Mouse (Mus musculus): ENCODE data around the gene Atp13a2. TPM values are rescaled to one million over a fixed set of nuclear protein-coding genes. Genes with fewer than 3 reads are reported as not detected.

Atp13a2 gene
- polyA plus RNA-seq, 1 experiment: 275 TPM

DNA sequence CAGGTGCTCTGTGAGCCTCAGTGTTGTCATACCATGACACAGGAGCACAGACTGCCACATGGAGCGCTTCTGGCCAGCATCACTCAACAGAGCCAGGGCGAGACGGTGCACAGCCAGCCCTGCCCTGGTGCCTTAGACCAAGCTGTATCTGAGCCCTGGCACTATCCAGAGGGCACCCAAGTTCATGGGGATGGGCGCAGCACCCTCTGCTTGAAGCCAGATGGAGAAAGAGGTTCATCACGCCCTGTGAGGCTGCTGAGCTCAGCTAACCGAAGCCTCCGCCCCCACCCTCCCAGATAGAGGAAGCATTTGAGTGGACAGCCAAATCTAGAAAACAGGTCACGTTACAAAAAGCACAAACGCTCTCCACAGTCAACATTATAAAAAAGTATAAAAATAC, 29.6 kb downstream of the Atp13a2 start:
- H3K27me3 ChIP-seq (ENCODE audit: control insufficient read depth, insufficient read depth, low read length): no peaks in the 10 kb centered on the region
- no peak for DNase-seq (ENCODE audit: low read depth in 1 of 2, low spot score in 2 of 2)
- no peaks in the 10 kb centered on the region for H3K36me3 ChIP-seq (ENCODE audit: control insufficient read depth, insufficient read depth, low read length)
- no peak for TF ChIP-seq POLR2A (IDR thresholded peaks at IDR 0.05; ENCODE audit: low read depth, low read length)
- H3K4me1 ChIP-seq (ENCODE audit: control insufficient read depth, insufficient read depth, insufficient read length): no peaks in the 10 kb centered on the region
- WGBS: 64% methylated on average over 9 of the region's 9 CpGs
- no peak overlapping the region for H3K4me3 ChIP-seq (ENCODE audit: extremely low read depth, insufficient read depth, insufficient read length)
- no peak overlapping the region for H3K27ac ChIP-seq (ENCODE audit: insufficient read depth, low read length)

DNA sequence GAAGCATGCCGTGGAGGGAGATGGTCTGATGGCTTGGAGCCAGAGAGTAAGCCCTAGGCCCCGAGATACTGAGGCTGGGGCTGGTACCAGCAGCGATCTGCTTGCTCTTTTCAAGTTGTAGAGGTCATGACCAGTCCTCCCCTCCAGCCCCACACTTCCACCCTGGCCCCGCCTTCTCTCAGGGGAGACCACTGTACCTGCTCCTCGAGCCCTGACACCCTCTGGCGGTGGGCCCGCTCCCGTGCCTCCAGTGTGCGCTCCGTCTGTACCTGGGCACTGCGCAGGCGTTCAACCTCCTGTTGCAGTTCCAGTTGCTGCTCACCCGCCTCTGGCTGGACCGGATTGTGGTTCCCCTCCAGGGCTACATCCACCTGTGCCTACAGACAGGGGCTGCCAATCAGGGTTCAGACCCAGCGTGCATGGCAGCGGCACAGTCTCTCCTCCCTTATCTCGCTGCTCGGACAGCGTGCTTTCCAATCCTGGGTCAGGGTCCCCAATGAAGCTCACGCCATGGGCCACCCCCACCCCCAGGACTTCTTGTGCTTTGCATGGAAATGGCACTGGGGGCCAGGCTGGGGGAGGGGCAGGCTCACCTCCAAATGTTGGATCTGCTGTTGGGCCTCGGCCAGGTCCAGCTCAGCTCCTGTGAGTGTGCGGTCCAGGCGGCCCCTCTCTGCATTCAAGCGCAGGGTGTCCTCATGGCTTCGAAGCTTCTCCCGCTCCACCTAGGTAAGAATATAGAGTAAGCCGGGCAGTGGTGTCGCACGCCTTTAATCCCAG, 31.2 kb downstream of the Atp13a2 start:
- Histone ChIP-seq H3K27me3 (ENCODE audit: control insufficient read depth, insufficient read depth, low read length) (no peaks in the 10 kb centered on the region), H3K4me3 (ENCODE audit: extremely low read depth, insufficient read depth, insufficient read length) (no peak overlapping the region), H3K4me1 (ENCODE audit: control insufficient read depth, insufficient read depth, insufficient read length) (no peaks in the 10 kb centered on the region), H3K27ac (ENCODE audit: insufficient read depth, low read length) (no peak overlapping the region), H3K36me3 (ENCODE audit: control insufficient read depth, insufficient read depth, low read length) (no peaks in the 10 kb centered on the region)
- no peak for DNase-seq (ENCODE audit: low read depth in 1 of 2, low spot score in 2 of 2)
- WGBS: 96% methylated on average over 29 of the region's 29 CpGs
- no peak for TF ChIP-seq CTCF (IDR thresholded peaks at IDR 0.05; ENCODE audit: extremely low read depth, insufficient read depth, insufficient read length, insufficient replicate concordance)
- no peak for TF ChIP-seq POLR2A (IDR thresholded peaks at IDR 0.05; ENCODE audit: low read depth, low read length)

DNA sequence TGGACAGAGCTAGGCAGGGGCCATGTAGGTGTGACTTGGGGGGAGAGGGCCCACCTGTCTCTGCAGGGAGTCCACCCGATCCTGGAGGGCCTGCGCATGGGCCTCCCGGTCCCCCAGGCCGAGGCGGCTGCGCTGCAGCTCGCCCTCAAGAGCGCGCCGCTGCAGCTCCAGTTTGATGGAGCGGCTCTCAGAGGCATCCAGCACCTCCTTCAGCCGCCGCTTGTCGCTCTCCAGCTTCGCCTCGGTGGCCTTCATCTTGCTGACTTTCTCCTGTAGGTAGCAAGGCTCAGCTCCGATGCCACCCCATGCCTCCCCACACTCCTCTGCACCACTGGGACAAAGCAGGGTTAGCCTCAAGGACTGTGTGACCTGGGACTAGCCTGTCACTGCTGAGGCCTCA, 33.5 kb downstream of the Atp13a2 start:
- Histone ChIP-seq H3K27ac (ENCODE audit: insufficient read depth, low read length) (no peak overlapping the region), H3K4me1 (ENCODE audit: control insufficient read depth, insufficient read depth, insufficient read length) (no peaks in the 10 kb centered on the region), H3K27me3 (ENCODE audit: control insufficient read depth, insufficient read depth, low read length) (no peaks in the 10 kb centered on the region), H3K36me3 (ENCODE audit: control insufficient read depth, insufficient read depth, low read length) (no peaks in the 10 kb centered on the region), H3K4me3 (ENCODE audit: extremely low read depth, insufficient read depth, insufficient read length) (no peak overlapping the region)
- TF ChIP-seq POLR2A (IDR thresholded peaks at IDR 0.05; ENCODE audit: low read depth, low read length) (no peak), CTCF (IDR thresholded peaks at IDR 0.05; ENCODE audit: extremely low read depth, insufficient read depth, insufficient read length, insufficient replicate concordance) (no peak)
- no peak for DNase-seq (ENCODE audit: low read depth in 1 of 2, low spot score in 2 of 2)
- WGBS: 97% methylated on average over 17 of the region's 17 CpGs

DNA sequence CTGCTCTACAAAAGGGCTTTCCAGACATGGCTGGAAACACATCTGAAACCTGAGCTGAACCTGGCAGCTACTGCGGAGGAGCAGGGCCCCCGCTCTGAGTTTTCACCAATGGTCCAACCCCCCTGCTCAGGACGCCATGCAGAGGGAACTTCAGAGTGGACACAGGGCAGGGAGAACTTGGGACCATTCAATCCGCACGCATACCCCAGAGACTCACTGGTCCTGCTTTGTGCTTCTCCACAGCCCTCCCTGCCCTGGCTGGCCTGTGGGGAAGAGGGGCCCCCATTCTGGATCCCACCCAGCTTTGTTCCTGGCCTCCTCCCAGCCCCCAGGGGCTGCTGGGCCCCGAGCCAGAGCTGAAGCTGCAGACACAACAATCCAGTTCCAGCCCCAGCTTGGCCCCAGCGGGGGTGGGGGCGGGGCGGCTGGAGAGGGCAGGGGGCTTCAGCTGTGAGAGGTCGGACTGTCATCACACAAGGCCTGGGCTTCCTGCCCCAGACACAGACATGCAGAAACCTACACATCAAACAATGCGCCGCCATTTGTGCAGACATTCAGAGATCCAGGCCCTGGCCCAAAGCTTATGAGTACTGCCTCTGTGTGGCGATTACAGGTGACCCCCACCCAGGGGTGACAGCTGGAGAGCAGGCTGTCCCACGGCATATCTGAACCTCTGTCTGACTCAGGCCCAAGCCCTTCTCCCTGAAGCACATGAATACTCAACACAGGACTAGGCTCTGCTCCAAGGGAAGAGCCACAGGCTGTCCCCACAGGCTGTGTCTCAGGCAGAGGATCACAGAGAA, 34.3 kb downstream of the Atp13a2 start:
- no peaks in the 10 kb centered on the region for H3K36me3 ChIP-seq (ENCODE audit: control insufficient read depth, insufficient read depth, low read length)
- WGBS: 86% methylated on average over 14 of the region's 14 CpGs
- no peak overlapping the region for H3K4me3 ChIP-seq (ENCODE audit: extremely low read depth, insufficient read depth, insufficient read length)
- H3K27ac ChIP-seq (ENCODE audit: insufficient read depth, low read length): no peak overlapping the region
- H3K4me1 ChIP-seq (ENCODE audit: control insufficient read depth, insufficient read depth, insufficient read length): no peaks in the 10 kb centered on the region
- H3K27me3 ChIP-seq (ENCODE audit: control insufficient read depth, insufficient read depth, low read length): no peaks in the 10 kb centered on the region
- no peak for TF ChIP-seq POLR2A (IDR thresholded peaks at IDR 0.05; ENCODE audit: low read depth, low read length)
- no peak for TF ChIP-seq CTCF (IDR thresholded peaks at IDR 0.05; ENCODE audit: extremely low read depth, insufficient read depth, insufficient read length, insufficient replicate concordance)
- DNase-seq (ENCODE audit: low read depth in 1 of 2, low spot score in 2 of 2): no peak

DNA sequence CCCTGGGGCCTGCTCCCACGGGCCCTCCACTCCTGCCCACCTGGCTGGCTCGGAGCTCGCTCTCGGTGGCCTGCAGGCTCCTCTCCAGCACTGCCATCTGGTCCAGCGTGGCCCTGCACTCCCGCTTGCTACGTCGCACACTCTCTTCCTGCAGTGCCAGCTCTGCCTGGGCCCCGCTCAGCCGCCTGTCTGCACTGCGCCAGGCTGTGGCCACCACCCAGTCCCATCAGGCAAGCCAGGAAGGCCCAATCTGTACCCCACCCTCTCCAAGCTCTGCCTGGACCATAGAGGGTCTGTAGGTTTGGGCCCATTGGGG, 34.9 kb downstream of the Atp13a2 start:
- 86% methylated on average over 11 of the region's 11 CpGs for WGBS
- Histone ChIP-seq H3K27ac (ENCODE audit: insufficient read depth, low read length) (no peak overlapping the region), H3K36me3 (ENCODE audit: control insufficient read depth, insufficient read depth, low read length) (no peaks in the 10 kb centered on the region), H3K4me3 (ENCODE audit: extremely low read depth, insufficient read depth, insufficient read length) (no peak overlapping the region), H3K27me3 (ENCODE audit: control insufficient read depth, insufficient read depth, low read length) (no peaks in the 10 kb centered on the region), H3K4me1 (ENCODE audit: control insufficient read depth, insufficient read depth, insufficient read length) (no peaks in the 10 kb centered on the region)
- DNase-seq (ENCODE audit: low read depth in 1 of 2, low spot score in 2 of 2): no peak
- TF ChIP-seq POLR2A (IDR thresholded peaks at IDR 0.05; ENCODE audit: low read depth, low read length): no peak
- no peak for TF ChIP-seq CTCF (IDR thresholded peaks at IDR 0.05; ENCODE audit: extremely low read depth, insufficient read depth, insufficient read length, insufficient replicate concordance)

DNA sequence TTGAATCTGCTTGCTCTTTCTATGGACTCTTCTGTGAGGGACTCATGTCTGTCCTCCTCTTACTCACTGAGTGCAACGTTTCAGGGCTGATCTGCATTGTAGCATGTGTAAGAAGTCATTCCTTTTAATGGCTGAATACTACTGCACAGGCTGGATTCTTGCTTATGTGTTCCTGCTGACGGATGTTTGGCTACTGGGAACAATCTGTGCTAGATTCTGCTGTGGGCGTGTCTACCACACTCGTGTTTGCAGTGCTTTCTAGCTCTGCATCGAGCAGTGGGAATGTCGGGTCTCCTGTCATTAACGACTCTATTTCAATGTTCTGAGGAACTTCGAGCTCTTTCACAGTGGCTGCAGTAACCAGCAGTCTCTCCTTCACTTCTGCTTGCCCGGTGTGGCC, 37.4 kb downstream of the Atp13a2 start:
- no peak for DNase-seq (ENCODE audit: low read depth in 1 of 2, low spot score in 2 of 2)
- no peaks in the 10 kb centered on the region for H3K36me3 ChIP-seq (ENCODE audit: control insufficient read depth, insufficient read depth, low read length)
- H3K27me3 ChIP-seq (ENCODE audit: control insufficient read depth, insufficient read depth, low read length): no peaks in the 10 kb centered on the region
- 63% methylated on average over 9 of the region's 9 CpGs for WGBS
- no peak for TF ChIP-seq POLR2A (IDR thresholded peaks at IDR 0.05; ENCODE audit: low read depth, low read length)
- TF ChIP-seq CTCF (IDR thresholded peaks at IDR 0.05; ENCODE audit: extremely low read depth, insufficient read depth, insufficient read length, insufficient replicate concordance): no peak
- H3K4me3 ChIP-seq (ENCODE audit: extremely low read depth, insufficient read depth, insufficient read length): no peak overlapping the region
- H3K4me1 ChIP-seq (ENCODE audit: control insufficient read depth, insufficient read depth, insufficient read length): no peaks in the 10 kb centered on the region
- no peak overlapping the region for H3K27ac ChIP-seq (ENCODE audit: insufficient read depth, low read length)

DNA sequence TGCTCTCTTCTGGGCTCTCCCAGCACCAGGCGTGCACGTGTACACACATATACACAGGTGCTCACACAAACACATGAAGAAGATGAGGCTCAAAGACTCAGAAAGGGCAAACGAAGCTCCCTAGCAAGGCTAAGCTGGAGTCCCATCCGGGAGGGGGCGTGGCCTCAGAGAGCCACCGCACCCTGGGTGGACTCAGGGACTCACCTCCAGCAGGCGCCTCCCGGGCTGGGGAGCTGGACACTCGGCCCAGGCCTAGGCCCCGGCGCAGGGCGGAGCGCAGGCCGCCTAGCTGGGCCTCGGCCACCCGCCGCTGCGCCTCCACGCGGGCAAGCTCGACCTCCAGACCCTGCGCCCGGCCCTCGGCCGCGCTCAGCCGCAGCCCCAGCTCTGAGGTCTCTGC, 38.3 kb downstream of the Atp13a2 start:
- Histone ChIP-seq H3K36me3 (ENCODE audit: control insufficient read depth, insufficient read depth, low read length) (no peaks in the 10 kb centered on the region), H3K4me1 (ENCODE audit: control insufficient read depth, insufficient read depth, insufficient read length) (no peaks in the 10 kb centered on the region), H3K4me3 (ENCODE audit: extremely low read depth, insufficient read depth, insufficient read length) (no peak overlapping the region), H3K27me3 (ENCODE audit: control insufficient read depth, insufficient read depth, low read length) (no peaks in the 10 kb centered on the region), H3K27ac (ENCODE audit: insufficient read depth, low read length) (no peak overlapping the region)
- 89% methylated on average over 27 of the region's 27 CpGs for WGBS
- TF ChIP-seq POLR2A (IDR thresholded peaks at IDR 0.05; ENCODE audit: low read depth, low read length) (no peak), CTCF (IDR thresholded peaks at IDR 0.05; ENCODE audit: extremely low read depth, insufficient read depth, insufficient read length, insufficient replicate concordance) (no peak)
- DNase-seq (ENCODE audit: low read depth in 1 of 2, low spot score in 2 of 2): no peak
